8 mouse cellular contexts compared by ENCODE assay signal in genomic region chr2:60089528-60090247, GRCm38 (mm10).
DNase-seq lines count a peak whose midpoint lies in the region; ATAC-seq and TF ChIP-seq lines count a peak whose summit lies in the region.
"Had no signal": no experiment of that assay in that cellular context is flagged by ENCODE, and none has a peak within 500 bp of the region (broad histone marks: within the 10 kb centered on the region; RNA-seq: fewer than 3 reads in every experiment).

No protein-coding gene starts in this region.

- ATAC-seq in midbrain, embryonic 11.5 days (ENCODE audit: low FRiP score), result no peak
- ATAC-seq: Patski had no signal

- no peak overlapping the region for H3K4me2 ChIP-seq in midbrain, embryonic 11.5 days

- no peak overlapping the region for H3K4me3 ChIP-seq in midbrain, embryonic 10.5 days
- H3K4me3 ChIP-seq in midbrain, embryonic 11.5 days (ENCODE audit: low read depth, low read length), result no peak overlapping the region
- no peak overlapping the region for H3K4me3 ChIP-seq in hindbrain, embryonic 10.5 days
- no peak overlapping the region for H3K4me3 ChIP-seq in thymus, adult 2 months (ENCODE audit: control insufficient read depth, insufficient read depth, low read length)

- H3K4me1 ChIP-seq in midbrain, embryonic 10.5 days, result peaks cover 17% of the 10 kb centered on the region
- H3K4me1 ChIP-seq in midbrain, embryonic 11.5 days (ENCODE audit: control insufficient read depth, insufficient read depth, low read length), result peaks cover 7% of the 10 kb centered on the region; the same call in 1 of the 2 replicates
- H3K4me1 ChIP-seq in hindbrain, embryonic 10.5 days (replicated peaks), result peaks cover 19% of the 10 kb centered on the region
- peaks cover 6% of the 10 kb centered on the region for H3K4me1 ChIP-seq in thymus, adult 2 months (replicated peaks; ENCODE audit: control insufficient read depth, insufficient read depth, low read length)

- H3K27me3 ChIP-seq in midbrain, embryonic 10.5 days (ENCODE audit: low read depth, poor library complexity, severe bottlenecking), result no peaks in the 10 kb centered on the region
- no peaks in the 10 kb centered on the region for H3K27me3 ChIP-seq in midbrain, embryonic 11.5 days (ENCODE audit: control insufficient read depth, insufficient read depth, low read length)
- no peaks in the 10 kb centered on the region for H3K27me3 ChIP-seq in hindbrain, embryonic 10.5 days (ENCODE audit: insufficient read depth, poor library complexity, severe bottlenecking)
- H3K27me3 ChIP-seq in thymus, adult 2 months (ENCODE audit: control insufficient read depth, insufficient read depth, low read length), result no peaks in the 10 kb centered on the region
- H3K27me3 ChIP-seq: Patski had no signal

- H3K9ac ChIP-seq in midbrain, embryonic 11.5 days (ENCODE audit: low read length), result no peak overlapping the region

- TF ChIP-seq CTCF in thymus, adult 2 months (IDR thresholded peaks at IDR 0.05; ENCODE audit: borderline replicate concordance, control insufficient read depth, extremely low read depth, insufficient read depth, low read length, poor library complexity), result no peak

- H3K36me3 ChIP-seq in midbrain, embryonic 10.5 days, result peaks cover 19% of the 10 kb centered on the region
- H3K36me3 ChIP-seq in midbrain, embryonic 11.5 days (ENCODE audit: control insufficient read depth, insufficient read depth, low read length), result no peaks in the 10 kb centered on the region
- peaks cover 16% of the 10 kb centered on the region for H3K36me3 ChIP-seq in hindbrain, embryonic 10.5 days
- no peaks in the 10 kb centered on the region for H3K36me3 ChIP-seq in thymus, adult 2 months (ENCODE audit: control insufficient read depth, insufficient read depth, low read length)

- no peak for TF ChIP-seq POLR2A in thymus, adult 2 months (IDR thresholded peaks at IDR 0.05; ENCODE audit: control insufficient read depth, extremely low read depth, insufficient read depth, low read length, poor library complexity)

- no peak for DNase-seq in midbrain, embryonic 10.5 days (ENCODE audit: low spot score)
- no peak for DNase-seq in midbrain, embryonic 11.5 days (ENCODE audit: low spot score, missing footprints)
- DNase-seq in hindbrain, embryonic 10.5 days (ENCODE audit: low spot score), result no peak
- peak; percentile 35 to 62 for DNase-seq in kidney, postnatal 25 days
- DNase-seq in retina, postnatal 1 day, result peak; percentile 52
- DNase-seq in thymus, adult 18-20 months, result no peak
- no peak for DNase-seq in thymus, adult 2 months

- 0 out of 2 replicates have a peak, but pooled peaks cover 5% of the 10 kb centered on the region for H3K9me3 ChIP-seq in midbrain, embryonic 10.5 days (replicated peaks)
- H3K9me3 ChIP-seq in midbrain, embryonic 11.5 days (ENCODE audit: control insufficient read depth, low read length), result no peaks in the 10 kb centered on the region
- no peaks in the 10 kb centered on the region for H3K9me3 ChIP-seq in hindbrain, embryonic 10.5 days

- 62% methylated on average over 15 of the region's 15 CpGs for WGBS in midbrain, embryonic 10.5 days
- 55% methylated on average over 15 of the region's 15 CpGs for WGBS in midbrain, embryonic 11.5 days
- WGBS in hindbrain, embryonic 10.5 days, result 60% methylated on average over 15 of the region's 15 CpGs
- WGBS in thymus, adult 2 months, result 83% methylated on average over 15 of the region's 15 CpGs

- H3K27ac ChIP-seq in midbrain, embryonic 10.5 days (replicated peaks), result peak overlapping the region; percentile 46; the same call in 1 of the 2 replicates
- H3K27ac ChIP-seq in midbrain, embryonic 11.5 days (ENCODE audit: low read depth, low read length), result no peak overlapping the region; the same call in 1 of the 2 replicates
- peak overlapping the region; percentile 63 for H3K27ac ChIP-seq in hindbrain, embryonic 10.5 days
- H3K27ac ChIP-seq in thymus, adult 2 months (ENCODE audit: control insufficient read depth, insufficient read depth, low read length), result no peak overlapping the region

Comparison
In these comparisons a context has a peak if more than half of its experiments do, and no peak if none do; other contexts are left out.
1. H3K27ac ChIP-seq: peak in midbrain, embryonic 10.5 days (single experiment) and hindbrain, embryonic 10.5 days (single experiment); none in midbrain, embryonic 11.5 days (single experiment) and thymus, adult 2 months (single experiment).
2. DNase-seq: peak in kidney, postnatal 25 days (2 of 2) and retina, postnatal 1 day (single experiment); none in midbrain, embryonic 10.5 days (single experiment), midbrain, embryonic 11.5 days (single experiment), hindbrain, embryonic 10.5 days (single experiment), thymus, adult 18-20 months (0 of 2) and thymus, adult 2 months (single experiment).